Mouse (Mus musculus) heart, embryonic 12.5 days (tissue): ENCODE data around the gene Maml1. TPM values are rescaled to one million over a fixed set of nuclear protein-coding genes. Genes with fewer than 3 reads are reported as not detected.

ENCODE experiments used
- ATAC-seq: fragments of 200-750 bp; cut with Nextera tagmentation; 2 replicates; pipeline ENCODE4 v1.8.0; 2017; ENCODE audit warnings: moderate TSS enrichment, moderate library complexity; ENCODE audit not compliant: insufficient number of reproducible peaks, low FRiP score
- H3K27ac ChIP-seq: fragments of 300-500 bp; sonication (generic); 2 replicates; pipeline ENCODE4 v1.5.1; 2016; ENCODE audit warnings: mild to moderate bottlenecking, moderate library complexity; ENCODE audit not compliant: poor library complexity, severe bottlenecking
- H3K27me3 ChIP-seq: fragments of 300-500 bp; sonication (generic); replicated peaks from 2 replicates; pipeline ENCODE4 v1.6.1; 2016; ENCODE audit warnings: mild to moderate bottlenecking, moderate library complexity
- H3K36me3 ChIP-seq: fragments of 300-500 bp; sonication (generic); 2 replicates; pipeline ENCODE4 v1.6.1; 2016; ENCODE audit warnings: mild to moderate bottlenecking, moderate library complexity
- H3K4me1 ChIP-seq: fragments of 300-500 bp; sonication (generic); replicated peaks from 2 replicates; pipeline ENCODE4 v1.6.1; 2016; ENCODE audit warnings: mild to moderate bottlenecking
- H3K4me2 ChIP-seq: fragments of 300-500 bp; sonication (generic); 2 replicates; pipeline ENCODE4 v1.6.1; 2016; ENCODE audit warnings: mild to moderate bottlenecking, moderate library complexity
- H3K4me3 ChIP-seq: fragments of 300-500 bp; sonication (generic); 2 replicates; pipeline ENCODE4 v1.5.1; 2016; ENCODE audit warnings: mild to moderate bottlenecking
- H3K9ac ChIP-seq: fragments of 300-500 bp; sonication (generic); 2 replicates; pipeline ENCODE4 v1.6.1; 2016; ENCODE audit warnings: mild to moderate bottlenecking, moderate library complexity
- H3K9me3 ChIP-seq: fragments of 300-500 bp; sonication (generic); replicated peaks from 2 replicates; pipeline ENCODE4 v1.6.1; 2016; ENCODE audit warnings: mild to moderate bottlenecking, moderate library complexity
- WGBS: fragments of 180-500 bp; shearing (Covaris S2); methylation state at CpG from one replicate; pipeline ENCODE4 v1.1.7; 2016; 5-methylcytosine and 5-hydroxymethylcytosine counted together
- polyA plus RNA-seq: library from polyadenylated mRNA; unstranded; fragments of >200 nt; fragmentation: Nextera tagmentation; extraction: Ambion mirVana; gene quantifications from 2 replicates; pipeline ENCODE4 v1.2.1, GENCODE M21; 2016

Maml1 gene
- polyA plus RNA-seq, 1 experiment from 2014 or later, result 4.6 TPM

DNA sequence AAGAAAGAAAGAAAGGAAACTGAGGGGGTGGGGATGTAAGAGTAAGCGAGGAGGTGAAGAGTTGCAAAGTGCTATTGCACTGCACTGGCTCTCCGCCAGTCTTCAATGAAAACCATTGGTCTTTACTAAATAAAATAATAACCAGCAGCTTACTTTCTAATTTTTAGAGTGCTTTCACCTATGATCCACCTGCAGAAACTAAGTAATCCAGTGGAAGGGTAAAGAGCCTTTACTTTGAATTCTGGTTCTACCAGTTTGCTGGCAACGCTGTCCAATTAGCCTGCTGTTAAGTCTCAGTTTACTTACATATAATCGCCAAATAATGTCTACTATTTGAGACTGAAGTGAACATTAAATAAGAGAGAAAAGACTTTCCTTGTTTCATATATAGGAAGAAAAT, 13.1 kb downstream of the Maml1 start:
- H3K4me3 ChIP-seq, result no peak overlapping the region
- no peak overlapping the region for H3K27ac ChIP-seq
- H3K9me3 ChIP-seq, result 0 out of 2 replicates have a peak, but pooled peaks cover 4% of the 10 kb centered on the region
- peaks cover 27% of the 10 kb centered on the region for H3K4me1 ChIP-seq
- H3K9ac ChIP-seq, result no peak overlapping the region
- no peak for ATAC-seq
- WGBS, result 86% methylated on average over 4 of the region's 4 CpGs
- no peak overlapping the region for H3K4me2 ChIP-seq
- no peaks in the 10 kb centered on the region for H3K27me3 ChIP-seq
- H3K36me3 ChIP-seq, result peaks cover 19% of the 10 kb centered on the region

- Histone ChIP-seq H3K36me3 (peaks cover 19% of the 10 kb centered on the region), H3K27ac (no peak overlapping the region), H3K27me3 (no peaks in the 10 kb centered on the region)
Measured at GRCm38 (mm10) chr11:50277706-50278105, 14.4 kb downstream of the Maml1 start.

GRCm38 (mm10) chr11:50277025-50277424, 15.1 kb downstream of the Maml1 start:
- no peak for ATAC-seq
- peaks cover 19% of the 10 kb centered on the region for H3K36me3 ChIP-seq
- 0 out of 2 replicates have a peak, but pooled peaks cover 4% of the 10 kb centered on the region for H3K9me3 ChIP-seq
- H3K27ac ChIP-seq, result no peak overlapping the region
- H3K4me2 ChIP-seq, result no peak overlapping the region
- no peak overlapping the region for H3K4me3 ChIP-seq
- peaks cover 37% of the 10 kb centered on the region for H3K4me1 ChIP-seq
- H3K9ac ChIP-seq, result no peak overlapping the region
- H3K27me3 ChIP-seq, result no peaks in the 10 kb centered on the region

More at GRCm38 (mm10) chr11:50277706-50278105, 14.4 kb downstream of the Maml1 start:
- 91% methylated on average over 6 of the region's 6 CpGs for WGBS
- no peak overlapping the region for H3K4me2 ChIP-seq
- H3K4me3 ChIP-seq, result no peak overlapping the region
- peaks cover 30% of the 10 kb centered on the region for H3K4me1 ChIP-seq
- H3K9ac ChIP-seq, result no peak overlapping the region
- 0 out of 2 replicates have a peak, but pooled peaks cover 4% of the 10 kb centered on the region for H3K9me3 ChIP-seq
- no peak for ATAC-seq

- H3K27me3 ChIP-seq, result no peaks in the 10 kb centered on the region
- H3K9me3 ChIP-seq, result 0 out of 2 replicates have a peak, but pooled peaks cover 4% of the 10 kb centered on the region
- H3K4me2 ChIP-seq, result peak overlapping the region; percentile 50
- peaks cover 16% of the 10 kb centered on the region for H3K36me3 ChIP-seq
- peaks cover 50% of the 10 kb centered on the region for H3K4me1 ChIP-seq
- peak overlapping the region; percentile 60 for H3K9ac ChIP-seq
- peak; percentile 40; the same call in 1 of the 2 replicates for ATAC-seq
- H3K4me3 ChIP-seq, result no peak overlapping the region
- peak overlapping the region; percentile 92 for H3K27ac ChIP-seq
- WGBS, result 40% methylated on average over 5 of the region's 5 CpGs
Measured at GRCm38 (mm10) chr11:50275568-50276151, 16.5 kb downstream of the Maml1 start.

DNA sequence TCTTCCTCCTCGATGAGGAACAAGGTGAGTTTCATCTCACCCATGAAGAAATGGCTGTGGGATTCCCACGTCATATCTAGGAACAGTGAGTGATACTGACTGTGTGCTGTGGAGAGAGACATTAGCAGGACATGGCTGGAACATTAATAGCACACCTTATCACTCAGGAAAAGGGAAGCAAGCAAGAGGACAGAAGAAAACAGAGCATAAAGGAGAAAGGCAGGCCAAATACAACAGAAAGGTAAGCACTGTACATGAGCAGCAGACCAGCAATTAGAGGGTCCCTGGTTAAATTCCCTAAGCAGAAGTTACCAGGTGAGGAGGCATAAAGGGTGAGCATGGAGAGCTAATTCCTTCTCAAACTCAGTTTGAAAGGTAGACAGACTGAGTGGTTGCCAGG, 17.0 kb downstream of the Maml1 start:
- Histone ChIP-seq H3K9ac (peak overlapping the region; percentile 60), H3K27ac (peak overlapping the region; percentile 92), H3K4me3 (no peak overlapping the region), H3K4me1 (peaks cover 54% of the 10 kb centered on the region), H3K27me3 (no peaks in the 10 kb centered on the region), H3K36me3 (peaks cover 13% of the 10 kb centered on the region; the same call in 1 of the 2 replicates), H3K9me3 (0 out of 2 replicates have a peak, but pooled peaks cover 4% of the 10 kb centered on the region), H3K4me2 (peak overlapping the region; percentile 50)
- ATAC-seq, result no peak
- WGBS, result 50% methylated on average over 2 of the region's 2 CpGs

DNA sequence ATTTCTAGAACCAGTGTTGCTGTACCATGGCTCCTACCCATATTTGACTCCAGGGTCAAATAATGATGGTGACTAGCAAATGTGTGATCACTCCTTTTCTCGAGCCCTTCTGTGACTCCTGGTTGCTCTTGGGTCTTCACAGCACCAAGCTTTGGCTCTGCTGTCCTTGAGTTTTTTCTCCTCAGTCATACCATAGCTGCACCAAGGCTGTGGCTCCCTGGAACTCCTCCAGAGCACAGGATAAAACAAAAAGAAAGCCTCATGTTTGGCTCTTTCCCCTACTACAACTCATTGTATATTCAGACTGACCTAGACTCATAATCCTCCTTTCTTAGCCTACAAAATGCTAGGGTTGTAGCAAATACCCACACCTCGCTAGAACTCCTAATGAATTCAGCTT, 19.3 kb downstream of the Maml1 start:
- Histone ChIP-seq H3K36me3 (peaks cover 9% of the 10 kb centered on the region; the same call in 1 of the 2 replicates), H3K4me1 (peaks cover 52% of the 10 kb centered on the region), H3K4me2 (no peak overlapping the region), H3K9me3 (0 out of 2 replicates have a peak, but pooled peaks cover 4% of the 10 kb centered on the region), H3K27me3 (no peaks in the 10 kb centered on the region), H3K4me3 (no peak overlapping the region), H3K9ac (no peak overlapping the region), H3K27ac (no peak overlapping the region)
- WGBS, result 85% methylated on average over 2 of the region's 2 CpGs
- no peak for ATAC-seq

- peaks cover 36% of the 10 kb centered on the region for H3K4me1 ChIP-seq
- H3K9me3 ChIP-seq, result no peaks in the 10 kb centered on the region
- peaks cover 25% of the 10 kb centered on the region for H3K36me3 ChIP-seq
- H3K4me3 ChIP-seq, result no peak overlapping the region
- H3K27me3 ChIP-seq, result no peaks in the 10 kb centered on the region
- no peak overlapping the region for H3K4me2 ChIP-seq
- H3K9ac ChIP-seq, result no peak overlapping the region
- 94% methylated on average over 1 of the region's 1 CpGs for WGBS
- ATAC-seq, result no peak
- no peak overlapping the region for H3K27ac ChIP-seq
Measured at GRCm38 (mm10) chr11:50269885-50270284, 22.2 kb downstream of the Maml1 start.

DNA sequence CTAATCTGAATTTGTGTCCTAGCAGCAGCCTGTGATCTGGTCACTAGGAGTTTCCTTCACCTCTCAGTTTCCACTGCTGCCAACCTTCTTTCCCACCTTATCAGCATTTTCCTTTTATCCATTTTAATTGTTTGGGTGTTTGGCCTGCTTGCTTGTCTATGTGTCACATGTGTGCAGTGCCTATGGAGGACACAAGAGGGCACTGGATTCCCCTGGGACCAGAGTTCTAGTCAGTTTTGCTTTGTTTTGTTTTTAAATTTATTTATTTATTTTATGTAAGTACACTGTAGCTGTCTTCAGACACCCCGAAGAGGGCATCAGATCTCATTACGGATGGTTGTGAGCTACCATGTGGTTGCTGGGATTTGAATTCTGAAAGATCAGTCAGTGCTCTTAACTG, 22.9 kb downstream of the Maml1 start:
- no peaks in the 10 kb centered on the region for H3K27me3 ChIP-seq
- H3K4me3 ChIP-seq, result no peak overlapping the region
- 80% methylated on average over 2 of the region's 2 CpGs for WGBS
- no peak for ATAC-seq
- no peak overlapping the region for H3K9ac ChIP-seq
- H3K4me2 ChIP-seq, result no peak overlapping the region
- peaks cover 32% of the 10 kb centered on the region for H3K36me3 ChIP-seq
- H3K9me3 ChIP-seq, result no peaks in the 10 kb centered on the region
- H3K4me1 ChIP-seq, result peaks cover 29% of the 10 kb centered on the region
- no peak overlapping the region for H3K27ac ChIP-seq

DNA sequence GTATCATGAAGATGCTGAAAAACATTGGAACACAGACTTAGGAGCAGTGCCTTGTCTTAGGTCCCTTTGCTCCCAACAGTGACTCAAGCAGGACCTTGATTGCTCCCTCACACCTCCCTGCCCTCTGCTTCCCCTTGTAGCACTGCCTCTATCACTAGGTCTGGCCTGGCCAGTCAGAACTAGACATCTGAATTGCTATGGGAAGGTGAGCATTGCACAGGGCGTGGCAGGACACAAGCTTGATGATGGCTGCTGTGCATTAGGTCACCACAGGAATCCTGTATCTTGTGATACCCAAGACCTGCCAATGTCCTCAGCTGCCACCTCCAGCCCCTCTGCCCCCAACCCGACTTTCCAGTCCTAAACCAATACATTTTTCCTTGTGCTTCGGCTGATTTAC, 25.1 kb downstream of the Maml1 start:
- ATAC-seq, result no peak

GRCm38 (mm10) chr11:50265931-50266330, 26.2 kb downstream of the Maml1 start:
- no peak overlapping the region for H3K4me3 ChIP-seq
- no peaks in the 10 kb centered on the region for H3K9me3 ChIP-seq
- no peaks in the 10 kb centered on the region for H3K27me3 ChIP-seq
- no peak overlapping the region for H3K9ac ChIP-seq
- no peak overlapping the region for H3K4me2 ChIP-seq
- WGBS, result 81% methylated on average over 8 of the region's 8 CpGs
- H3K36me3 ChIP-seq, result peaks cover 59% of the 10 kb centered on the region
- ATAC-seq, result no peak
- H3K27ac ChIP-seq, result no peak overlapping the region
- peaks cover 7% of the 10 kb centered on the region for H3K4me1 ChIP-seq

More for the DNA sequence above, 25.1 kb downstream of the Maml1 start:
- Histone ChIP-seq H3K36me3 (peaks cover 48% of the 10 kb centered on the region), H3K4me2 (no peak overlapping the region), H3K9me3 (no peaks in the 10 kb centered on the region), H3K27ac (no peak overlapping the region), H3K27me3 (no peaks in the 10 kb centered on the region), H3K9ac (no peak overlapping the region), H3K4me3 (no peak overlapping the region), H3K4me1 (peaks cover 18% of the 10 kb centered on the region)
- WGBS, result 88% methylated on average over 3 of the region's 3 CpGs

GRCm38 (mm10) chr11:50263198-50263597, 28.9 kb downstream of the Maml1 start:
- H3K4me2 ChIP-seq, result no peak overlapping the region
- H3K9me3 ChIP-seq, result no peaks in the 10 kb centered on the region
- H3K4me1 ChIP-seq, result no peaks in the 10 kb centered on the region
- ATAC-seq, result no peak
- 89% methylated on average over 3 of the region's 3 CpGs for WGBS
- H3K9ac ChIP-seq, result no peak overlapping the region
- peaks cover 86% of the 10 kb centered on the region for H3K36me3 ChIP-seq
- no peak overlapping the region for H3K27ac ChIP-seq
- no peak overlapping the region for H3K4me3 ChIP-seq
- H3K27me3 ChIP-seq, result no peaks in the 10 kb centered on the region

GRCm38 (mm10) chr11:50262020-50262419, 30.1 kb downstream of the Maml1 start:
- Histone ChIP-seq H3K27me3 (no peaks in the 10 kb centered on the region), H3K9ac (no peak overlapping the region), H3K4me3 (no peak overlapping the region), H3K36me3 (peaks cover 95% of the 10 kb centered on the region), H3K4me2 (no peak overlapping the region), H3K9me3 (no peaks in the 10 kb centered on the region), H3K4me1 (no peaks in the 10 kb centered on the region), H3K27ac (no peak overlapping the region)
- 83% methylated on average over 4 of the region's 4 CpGs for WGBS
- no peak for ATAC-seq
